Mouse (Mus musculus) spleen, adult 2 months (tissue): ENCODE data around the gene Gm12248. TPM values are rescaled to one million over a fixed set of nuclear protein-coding genes. Genes with fewer than 3 reads are reported as not detected.
A peak's percentile ranks its signal among the peaks of the same experiment; 100 is the strongest.
"Not testable (repeated sequence)": the region's sequence is repeated elsewhere in the genome, so short reads cannot be mapped to it uniquely, and the experiment has no call there.

Source experiments
- DNase-seq, 2 experiments: peaks; one replicate each; pipeline versions ENCODE4 v3.0.0 to v3.0.0-alpha.2; 2012 to 2021; ENCODE audit warnings: low spot score in 2 of 2, low read depth in 1 of 2
- H3K27ac ChIP-seq: fragments of 200-500 bp; 2 replicates; pipeline ENCODE4 v1.5.1; 2012; ENCODE audit warnings: low read length, inconsistent platforms; ENCODE audit not compliant: insufficient read depth
- H3K27me3 ChIP-seq: fragments of 200-500 bp; 2 replicates; pipeline ENCODE4 v1.6.1; 2012; ENCODE audit warnings: mild to moderate bottlenecking, moderate library complexity, low read length, inconsistent platforms; ENCODE audit not compliant: control insufficient read depth, insufficient read depth
- H3K36me3 ChIP-seq: fragments of 200-500 bp; 2 replicates; pipeline ENCODE4 v1.6.1; 2012; ENCODE audit warnings: mild to moderate bottlenecking, low read length, inconsistent platforms; ENCODE audit not compliant: control insufficient read depth, insufficient read depth
- H3K4me1 ChIP-seq: fragments of 200-500 bp; 2 replicates; pipeline ENCODE4 v1.6.1; 2011; ENCODE audit warnings: inconsistent platforms; ENCODE audit not compliant: control insufficient read depth, insufficient read depth, insufficient read length
- H3K4me3 ChIP-seq: fragments of 200-500 bp; 2 replicates; pipeline ENCODE4 v1.5.1; 2011; ENCODE audit warnings: mild to moderate bottlenecking, inconsistent platforms; ENCODE audit not compliant: insufficient read depth, insufficient read length; ENCODE audit errors: extremely low read depth
- CTCF ChIP-seq: fragments of 200-500 bp; IDR thresholded peaks from 2 replicates; pipeline ENCODE4 v1.5.1; 2011; ENCODE audit warnings: mild to moderate bottlenecking, inconsistent platforms; ENCODE audit not compliant: insufficient read depth, insufficient read length, insufficient replicate concordance; ENCODE audit errors: extremely low read depth
- POLR2A ChIP-seq: fragments of 200-500 bp; IDR thresholded peaks from 2 replicates; pipeline ENCODE4 v1.6.1; 2011; ENCODE audit warnings: low read depth, low read length, inconsistent platforms
- WGBS: fragments of 180-500 bp; shearing (Covaris S2); methylation state at CpG from one replicate; pipeline ENCODE4 v1.1.7; 2018; 5-methylcytosine and 5-hydroxymethylcytosine counted together
- polyA plus RNA-seq: library from polyadenylated mRNA; depleted of rRNA; stranded (reverse); fragments of >200 nt; gene quantifications from 2 replicates; pipeline ENCODE4 v1.2.3, GENCODE M21; 2012

Gm12248 gene
- polyA plus RNA-seq, 1 experiment = 0.18 TPM

- Histone ChIP-seq H3K27me3 (no peaks in the 10 kb centered on the region), H3K4me1 (no peaks in the 10 kb centered on the region), H3K36me3 (no peaks in the 10 kb centered on the region), H3K4me3 (no peak overlapping the region), H3K27ac (no peak overlapping the region)
- no peak for TF ChIP-seq POLR2A
- TF ChIP-seq CTCF = no peak
- no peak for DNase-seq
- WGBS = 70% methylated on average over 4 of the region's 4 CpGs
Observed at GRCm38 (mm10) chr11:58077270-58077669, 15.7 kb downstream of the Gm12248 start.

- Histone ChIP-seq H3K27me3 (no peaks in the 10 kb centered on the region), H3K27ac (no peak overlapping the region), H3K4me1 (no peaks in the 10 kb centered on the region), H3K4me3 (no peak overlapping the region), H3K36me3 (no peaks in the 10 kb centered on the region)
- DNase-seq = no peak
- TF ChIP-seq POLR2A (no peak), CTCF (no peak)
- 78% methylated on average over 3 of the region's 3 CpGs for WGBS
Observed at GRCm38 (mm10) chr11:58072978-58073377, 20.0 kb downstream of the Gm12248 start.

- H3K4me1 ChIP-seq = no peaks in the 10 kb centered on the region
- no peak overlapping the region for H3K4me3 ChIP-seq
- peaks cover 5% of the 10 kb centered on the region; the same call in 1 of the 2 replicates for H3K36me3 ChIP-seq
- no peak overlapping the region for H3K27ac ChIP-seq
- 85% methylated on average over 4 of the region's 4 CpGs for WGBS
- TF ChIP-seq CTCF (no peak), POLR2A (no peak)
- no peak for DNase-seq
- H3K27me3 ChIP-seq = no peaks in the 10 kb centered on the region
Observed at GRCm38 (mm10) chr11:58065025-58065424, 27.9 kb downstream of the Gm12248 start.

GRCm38 (mm10) chr11:58062586-58062985 lies 30.3 kb downstream of the Gm12248 start:
- peaks cover 19% of the 10 kb centered on the region for H3K36me3 ChIP-seq

DNA sequence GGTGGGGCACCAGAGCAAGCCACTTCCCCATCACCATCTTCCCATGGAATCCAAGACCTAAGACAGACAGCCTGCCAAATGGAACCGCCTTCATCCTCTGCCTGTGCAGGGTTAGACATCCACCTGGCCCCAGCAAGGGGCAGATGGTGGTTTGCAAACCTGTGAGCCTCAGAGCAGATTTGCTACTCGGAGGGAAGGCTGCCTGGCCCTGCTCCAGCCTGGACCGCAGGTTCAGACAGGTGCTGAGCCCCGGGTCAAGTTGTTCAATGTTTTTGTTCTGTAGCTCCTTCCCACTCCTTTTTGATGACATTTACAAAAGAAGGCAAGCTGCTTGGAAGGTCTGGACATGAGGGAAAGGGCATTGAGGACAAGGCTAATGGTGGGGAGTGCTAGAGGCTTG lies 31.7 kb downstream of the Gm12248 start:
- not testable (repeated sequence) for DNase-seq, H3K27ac ChIP-seq, H3K27me3 ChIP-seq, H3K4me1 ChIP-seq, H3K4me3 ChIP-seq
- 91% methylated on average over 4 of the region's 4 CpGs for WGBS
- peaks cover 25% of the 10 kb centered on the region for H3K36me3 ChIP-seq

More at GRCm38 (mm10) chr11:58062586-58062985, 30.3 kb downstream of the Gm12248 start:
- Histone ChIP-seq H3K4me3 (no peak overlapping the region), H3K4me1 (no peaks in the 10 kb centered on the region), H3K27ac (no peak overlapping the region), H3K27me3 (no peaks in the 10 kb centered on the region)
- no peak for TF ChIP-seq CTCF
- TF ChIP-seq POLR2A = no peak
- no peak for DNase-seq
- 90% methylated on average over 4 of the region's 4 CpGs for WGBS

GRCm38 (mm10) chr11:58059752-58060151 lies 33.2 kb downstream of the Gm12248 start:
- not testable (repeated sequence) for DNase-seq, H3K4me3 ChIP-seq, H3K4me1 ChIP-seq, H3K27me3 ChIP-seq, H3K27ac ChIP-seq
- 94% methylated on average over 7 of the region's 7 CpGs for WGBS
- peaks cover 33% of the 10 kb centered on the region for H3K36me3 ChIP-seq

GRCm38 (mm10) chr11:58057455-58057854 lies 35.5 kb downstream of the Gm12248 start:
- WGBS = 51% methylated on average over 6 of the region's 6 CpGs
- Histone ChIP-seq H3K4me3 (no peak overlapping the region), H3K27ac (no peak overlapping the region), H3K27me3 (no peaks in the 10 kb centered on the region), H3K4me1 (no peaks in the 10 kb centered on the region), H3K36me3 (peaks cover 45% of the 10 kb centered on the region)
- peak; percentile 64; the same call in 1 of the 2 replicates for TF ChIP-seq CTCF
- no peak for TF ChIP-seq POLR2A
- DNase-seq = peak; percentile 15 to 32
